Mouse (Mus musculus) MEL (cell line): Measurements from ENCODE around the gene Zscan2.

Source experiments
- CTCF ChIP-seq, 3 experiments: IDR thresholded peaks in 2 of 3; conservative IDR thresholded peaks in 1 of 3; 2 replicates each; pipeline ENCODE4 v1.5.1; 2011 to 2012; ENCODE audit warnings: low read length in 3 of 3, low read depth in 2 of 3, mild to moderate bottlenecking in 2 of 3, improper control_type of control experiment in 1 of 3, inconsistent platforms in 1 of 3, mixed read lengths in 1 of 3, moderate library complexity in 1 of 3; ENCODE audit not compliant: control insufficient read depth in 1 of 3, insufficient read depth in 1 of 3, poor library complexity in 1 of 3, severe bottlenecking in 1 of 3
- ETS1 ChIP-seq: IDR thresholded peaks from 2 replicates; pipeline ENCODE4 v1.6.1; 2012; ENCODE audit warnings: low read depth, mild to moderate bottlenecking, inconsistent platforms, low read length, improper control_type of control experiment, moderate library complexity
- GATA1 ChIP-seq: IDR thresholded peaks from 2 replicates; pipeline ENCODE4 v1.6.1; 2011; ENCODE audit warnings: low read depth, low read length, improper control_type of control experiment
- MAZ ChIP-seq: IDR thresholded peaks from 2 replicates; pipeline ENCODE4 v1.6.1; 2012; ENCODE audit warnings: low read depth, mild to moderate bottlenecking, inconsistent platforms, low read length, improper control_type of control experiment
- POLR2A ChIP-seq, 2 experiments: IDR thresholded peaks; 2 replicates each; pipeline ENCODE4 v1.6.1; 2011 to 2012; ENCODE audit warnings: low read length in 2 of 2, mild to moderate bottlenecking in 2 of 2, control low read depth in 1 of 2, improper control_type of control experiment in 1 of 2, low read depth in 1 of 2, moderate library complexity in 1 of 2; ENCODE audit not compliant: control insufficient read depth in 1 of 2, insufficient read depth in 1 of 2, poor library complexity in 1 of 2
- POLR2AphosphoS5 ChIP-seq: IDR thresholded peaks from 2 replicates; pipeline ENCODE4 v1.6.1; 2012; ENCODE audit warnings: low read depth, borderline replicate concordance, mild to moderate bottlenecking, inconsistent platforms, low read length, moderate library complexity, mixed read lengths
- ZC3H11A ChIP-seq: IDR thresholded peaks from 2 replicates; pipeline ENCODE4 v1.6.1; 2012; ENCODE audit warnings: low read depth, mild to moderate bottlenecking, inconsistent platforms, low read length, improper control_type of control experiment
- ZNF384 ChIP-seq: IDR thresholded peaks from 2 replicates; pipeline ENCODE4 v1.6.1; 2012; ENCODE audit warnings: low read depth, mild to moderate bottlenecking, inconsistent platforms, low read length, improper control_type of control experiment

DNA sequence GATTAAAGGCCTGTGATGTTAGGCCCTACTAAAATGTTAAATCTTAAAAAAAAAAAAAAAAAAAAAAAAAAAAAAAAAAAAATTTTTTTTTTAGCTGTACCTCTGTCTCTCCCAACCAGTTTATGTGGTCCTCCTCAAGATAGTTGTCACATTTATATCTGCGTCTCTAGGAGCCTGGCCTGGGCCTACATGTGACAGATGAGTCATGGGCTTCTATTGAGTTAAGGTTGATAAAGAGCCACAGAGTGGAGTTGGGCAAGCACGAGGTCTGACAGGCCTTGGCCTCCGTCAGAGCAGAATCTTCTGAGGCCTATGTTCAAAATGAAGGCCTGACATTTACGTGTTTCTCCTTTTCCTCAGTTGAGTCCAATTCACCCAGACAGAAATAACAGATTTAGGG lies 47.3 kb upstream of the Zscan2 start:
- peak; percentile 66 for TF ChIP-seq ETS1
- no peak for TF ChIP-seq POLR2AphosphoS5
- TF ChIP-seq POLR2A (IDR thresholded peaks at IDR 0.05; ENCODE audit: control insufficient read depth in 1 of 2, insufficient read depth in 1 of 2, low read depth in 1 of 2, low read length in 2 of 2, poor library complexity in 1 of 2) = no peak
- no peak for TF ChIP-seq CTCF (IDR thresholded peaks at IDR 0.05 in 2 of 3, conservative IDR thresholded peaks at IDR 0.05 in 1 of 3; ENCODE audit: control insufficient read depth in 1 of 3, insufficient read depth in 1 of 3, low read depth in 2 of 3, low read length in 3 of 3, poor library complexity in 1 of 3, severe bottlenecking in 1 of 3)
- peak; percentile 52; the same call in 1 of the 2 replicates for TF ChIP-seq GATA1
- no peak for TF ChIP-seq MAZ
- TF ChIP-seq ZC3H11A = no peak
- 0 out of 2 replicates have a peak, but pooled peaks have one; percentile 56 for TF ChIP-seq ZNF384
